Mouse (Mus musculus): ENCODE data around the gene Dnajc5.
A peak's percentile ranks its signal among the peaks of the same experiment; 100 is the strongest.

Gene Dnajc5

DNA sequence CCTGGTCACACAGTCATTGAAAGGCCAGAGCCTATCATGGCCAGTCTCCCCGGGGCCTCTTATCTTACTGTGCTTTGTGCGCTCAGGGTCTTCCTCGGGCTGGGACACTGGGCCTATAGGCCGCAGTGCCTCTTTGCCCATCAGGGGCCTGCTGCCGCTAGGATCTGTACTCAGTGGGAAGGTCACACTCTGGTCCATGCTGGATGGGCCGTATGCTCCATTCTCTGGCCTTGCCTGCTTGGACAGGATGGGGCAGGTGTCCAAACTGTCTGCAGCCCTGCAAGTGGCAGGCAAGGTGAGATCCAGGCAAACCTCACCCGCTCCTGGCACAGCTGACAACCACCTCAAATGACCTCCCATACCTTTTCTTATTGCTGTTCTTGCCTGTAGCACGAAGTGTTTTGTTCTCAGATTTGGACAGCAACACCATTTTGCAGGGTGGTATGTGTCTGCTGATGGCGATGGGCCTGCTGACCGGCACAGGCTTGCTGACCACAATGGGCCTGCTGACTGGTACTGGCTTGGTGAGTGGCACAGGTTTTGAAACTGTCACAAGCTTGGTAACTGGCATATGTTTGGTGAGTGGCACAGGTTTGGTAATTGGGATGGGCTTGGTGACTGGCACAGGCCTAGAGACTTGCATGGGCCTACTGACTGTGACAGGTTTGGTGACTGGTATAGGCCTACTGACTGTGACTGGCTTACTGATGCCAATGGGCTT is 68.9 kb downstream of the Dnajc5 start:
- DNase-seq (ENCODE audit: low read depth, low spot score) = no peak

DNA sequence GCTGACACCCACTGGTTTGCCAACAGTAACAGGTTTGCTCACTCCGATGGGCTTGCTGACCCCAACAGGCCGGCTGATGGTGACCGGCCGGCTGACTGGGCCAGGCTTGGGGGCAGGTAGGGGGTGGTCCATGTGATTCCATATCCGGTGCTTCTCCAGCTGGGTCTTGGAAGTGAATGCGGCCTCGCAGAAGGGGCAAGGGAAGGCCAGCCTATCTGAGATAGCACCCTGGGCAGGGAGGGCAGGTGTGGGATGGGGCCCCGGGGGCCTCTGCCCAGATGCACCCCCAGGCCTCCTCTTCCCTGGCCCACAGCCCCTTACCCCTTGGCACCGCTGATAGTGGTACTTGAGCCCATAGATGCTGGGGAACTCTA is 69.4 kb downstream of the Dnajc5 start:
- DNase-seq (ENCODE audit: low read depth, low spot score) = no peak

DNA sequence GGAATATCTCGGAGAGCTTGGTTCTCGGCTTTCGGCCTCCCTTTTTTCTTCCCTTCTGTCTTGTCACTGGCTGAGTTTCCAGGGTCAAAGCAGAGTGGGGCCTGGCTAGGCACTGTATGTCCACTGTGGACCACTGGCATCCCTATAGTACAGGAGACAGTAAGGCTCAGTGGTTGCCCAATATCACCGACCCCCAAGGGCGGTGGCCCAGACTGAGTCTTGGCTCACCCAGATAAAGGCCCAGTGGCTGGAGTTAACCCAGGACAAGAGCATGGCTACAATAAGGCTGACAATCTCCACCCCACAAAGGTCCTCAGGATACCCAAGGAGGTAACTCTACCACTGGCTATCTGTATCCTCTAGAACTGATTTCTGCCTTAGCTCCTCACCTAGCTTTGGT is 70.2 kb downstream of the Dnajc5 start:
- DNase-seq (ENCODE audit: low read depth, low spot score) = no peak

DNA sequence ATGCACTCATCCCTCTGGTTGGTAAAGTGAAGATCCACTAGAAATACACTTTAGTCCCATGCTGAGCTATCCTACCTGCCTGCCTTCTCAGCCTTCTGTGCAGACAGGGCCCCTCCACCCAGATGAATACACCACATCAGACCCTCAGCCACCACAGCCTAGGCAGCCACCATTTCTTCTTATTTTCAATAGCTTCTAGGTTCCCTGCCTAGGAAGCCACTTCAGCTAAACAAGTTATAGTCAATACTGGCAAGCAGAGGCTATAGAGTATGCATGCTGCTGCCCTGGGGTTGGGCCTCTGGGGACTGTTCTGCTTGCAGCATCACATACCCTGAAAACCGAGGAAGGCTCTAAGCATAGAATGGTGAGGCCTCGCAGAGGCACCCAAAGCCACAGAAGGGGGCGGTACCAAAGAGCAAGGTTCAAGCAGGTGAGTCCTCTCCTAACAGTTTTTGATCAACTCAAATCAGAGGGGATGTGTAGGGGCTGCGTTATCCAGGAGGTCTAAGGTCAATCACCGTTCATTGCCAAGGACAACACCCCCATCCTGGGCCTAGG is 71.3 kb downstream of the Dnajc5 start, which contains the start of gene Prpf6:
TSS of gene Prpf6 (plus strand) at position 341 of the 558 bp plus-strand sequence.
- DNase-seq (ENCODE audit: low read depth, low spot score) = no peak

DNA sequence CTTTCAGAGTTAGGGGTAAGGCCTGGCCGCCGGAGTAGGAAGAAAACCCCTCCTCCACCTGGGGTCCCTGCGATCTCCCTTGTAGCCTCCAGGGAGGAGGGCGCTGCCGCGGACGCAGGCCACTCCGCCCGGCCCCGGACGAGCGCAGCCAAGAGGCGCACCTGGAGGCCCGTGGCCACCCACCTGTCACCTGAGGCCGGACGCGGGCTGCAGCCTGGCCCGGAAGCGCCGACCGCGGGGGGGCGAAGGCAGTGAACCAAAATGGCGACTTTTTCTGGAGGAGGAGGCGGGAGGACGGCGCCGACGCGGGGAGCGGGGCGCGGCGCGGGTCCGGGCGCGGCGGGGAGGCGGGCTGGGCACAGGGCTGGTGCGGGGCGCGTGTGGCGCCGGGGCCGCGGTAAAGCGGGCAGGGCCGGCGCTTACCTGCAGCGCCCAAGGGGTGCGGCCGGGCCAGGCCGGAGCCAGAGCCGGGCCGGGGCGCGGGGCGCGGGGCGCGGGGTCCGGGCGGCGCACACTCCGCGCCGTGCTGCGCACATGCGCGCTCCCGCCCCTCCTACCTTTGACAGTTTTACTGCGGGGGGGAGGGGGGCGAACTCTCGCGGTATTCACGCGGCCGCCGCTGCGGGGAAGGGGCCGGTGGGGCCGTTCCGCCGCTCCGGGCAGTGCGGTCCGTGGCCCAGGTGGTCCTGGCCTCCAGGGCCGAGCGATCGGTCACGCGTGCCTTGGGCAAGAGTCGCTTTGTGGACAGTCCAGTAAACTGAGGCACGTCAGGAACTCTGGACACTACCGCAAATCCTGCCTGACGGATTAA is 72.2 kb downstream of the Dnajc5 start, which contains the start of gene Zfp512b:
TSS of gene Zfp512b (minus strand) at position 573 of the 811 bp plus-strand sequence.
- DNase-seq (ENCODE audit: low read depth, low spot score) = peak; percentile 68

DNA sequence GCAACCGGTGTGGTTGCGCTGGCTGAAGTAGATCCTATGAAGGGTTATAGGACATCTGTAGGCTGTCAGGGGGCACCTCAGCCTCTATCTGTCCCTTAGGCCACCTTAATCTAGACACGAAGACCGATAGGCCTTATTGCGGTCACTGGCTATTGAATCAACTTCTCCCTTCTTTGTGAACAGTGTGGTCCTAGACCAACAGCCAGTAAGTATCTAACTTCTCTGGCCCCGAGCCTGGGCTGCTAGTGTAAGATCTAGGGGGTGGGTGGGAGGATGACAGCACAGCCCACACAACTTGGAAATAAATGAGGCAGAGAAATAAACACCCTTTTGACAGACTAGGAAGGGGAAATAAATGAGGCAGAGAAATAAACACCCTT is 72.7 kb downstream of the Dnajc5 start:
- no peak for DNase-seq (ENCODE audit: low read depth, low spot score)

DNA sequence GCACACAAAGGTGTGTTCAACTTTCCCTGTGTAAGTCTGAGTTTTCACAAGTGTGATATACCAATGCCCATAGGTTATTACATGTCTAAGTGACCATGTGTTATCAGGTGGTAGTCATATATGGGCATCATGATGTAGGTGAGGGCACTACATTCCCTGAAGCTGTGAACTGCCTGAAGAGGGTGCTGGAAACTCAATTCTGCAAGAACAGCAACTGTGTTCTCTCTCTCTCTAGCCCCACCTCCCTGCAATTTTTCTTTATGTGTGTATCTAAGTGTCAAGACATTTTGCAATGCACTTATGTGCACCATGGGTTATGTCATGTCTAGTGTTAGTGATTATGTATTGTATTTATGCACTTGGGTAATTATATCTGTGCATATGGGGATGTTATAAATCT is 73.7 kb downstream of the Dnajc5 start:
- DNase-seq (ENCODE audit: low read depth, low spot score) = no peak

DNA sequence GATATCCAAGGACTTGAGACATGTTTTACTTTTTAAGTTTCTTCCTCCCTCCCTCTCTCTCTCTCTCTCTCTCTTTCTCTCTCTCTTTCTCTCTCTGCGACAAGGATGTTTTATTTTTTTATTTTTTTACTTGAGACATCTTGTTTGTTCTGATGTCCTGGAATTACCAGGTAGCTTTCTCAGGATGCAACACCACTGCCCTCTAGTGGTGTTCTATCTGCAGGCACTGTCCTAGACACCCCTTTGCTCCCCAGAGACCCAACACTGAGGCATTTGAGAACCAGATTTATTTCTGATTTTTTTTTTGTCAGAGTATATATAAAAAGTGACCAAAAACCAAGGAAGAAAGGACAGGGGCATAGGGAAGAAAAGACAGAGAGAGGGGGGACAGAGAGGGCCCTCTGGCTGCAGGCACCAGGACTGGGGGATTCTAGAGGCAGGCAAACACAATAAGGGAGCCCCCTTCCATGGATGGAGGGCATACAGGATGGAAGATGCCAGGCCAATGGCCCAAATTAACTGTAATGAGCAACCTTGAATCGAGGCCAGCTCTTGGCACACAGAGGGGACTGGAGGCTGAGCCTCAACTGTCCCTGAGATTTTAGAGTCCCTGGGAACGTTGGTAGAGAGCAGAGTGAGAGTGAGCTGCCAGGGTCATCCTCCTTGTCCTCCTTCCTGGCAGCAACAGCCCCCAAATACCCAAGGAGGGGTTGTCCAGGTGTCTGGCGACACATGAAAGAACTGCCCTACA is 74.8 kb downstream of the Dnajc5 start:
- no peak for DNase-seq (ENCODE audit: low read depth, low spot score)

DNA sequence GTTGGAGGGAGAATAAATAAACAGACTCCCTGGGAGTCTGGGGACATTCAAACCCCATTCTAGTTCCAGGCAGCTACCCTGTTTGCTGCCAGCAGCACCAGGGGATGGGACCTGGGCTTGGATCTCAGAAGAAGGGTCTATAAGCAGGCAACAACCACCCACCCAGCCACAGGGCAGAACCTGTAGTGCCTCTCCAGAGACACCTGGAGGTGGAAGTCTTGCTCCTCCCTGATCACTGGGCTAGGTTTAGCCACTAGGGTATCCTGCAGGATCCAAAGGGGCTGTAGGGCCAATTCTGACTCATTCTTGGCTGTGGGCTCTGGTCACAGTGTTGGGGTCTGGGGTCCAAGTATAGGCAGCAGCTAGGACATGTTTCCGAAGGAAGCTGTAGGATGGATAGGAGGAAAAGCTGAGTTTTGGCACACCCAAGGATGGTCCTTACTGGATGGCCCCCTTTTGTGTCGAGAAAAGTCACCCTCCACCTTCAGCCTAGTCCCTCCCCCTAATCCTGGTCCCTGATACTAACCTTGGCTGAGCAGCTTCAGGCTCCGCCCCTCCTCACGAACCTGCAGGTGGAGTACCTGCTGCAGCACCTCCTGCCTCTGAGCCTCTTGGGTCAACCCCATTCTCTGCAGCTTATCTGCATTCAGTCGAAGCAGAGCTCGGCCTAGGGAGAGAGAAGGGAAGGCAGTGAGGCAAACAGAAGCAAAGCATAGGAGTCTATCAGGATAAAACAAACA is 76.1 kb downstream of the Dnajc5 start:
- no peak for DNase-seq (ENCODE audit: low read depth, low spot score)

DNA sequence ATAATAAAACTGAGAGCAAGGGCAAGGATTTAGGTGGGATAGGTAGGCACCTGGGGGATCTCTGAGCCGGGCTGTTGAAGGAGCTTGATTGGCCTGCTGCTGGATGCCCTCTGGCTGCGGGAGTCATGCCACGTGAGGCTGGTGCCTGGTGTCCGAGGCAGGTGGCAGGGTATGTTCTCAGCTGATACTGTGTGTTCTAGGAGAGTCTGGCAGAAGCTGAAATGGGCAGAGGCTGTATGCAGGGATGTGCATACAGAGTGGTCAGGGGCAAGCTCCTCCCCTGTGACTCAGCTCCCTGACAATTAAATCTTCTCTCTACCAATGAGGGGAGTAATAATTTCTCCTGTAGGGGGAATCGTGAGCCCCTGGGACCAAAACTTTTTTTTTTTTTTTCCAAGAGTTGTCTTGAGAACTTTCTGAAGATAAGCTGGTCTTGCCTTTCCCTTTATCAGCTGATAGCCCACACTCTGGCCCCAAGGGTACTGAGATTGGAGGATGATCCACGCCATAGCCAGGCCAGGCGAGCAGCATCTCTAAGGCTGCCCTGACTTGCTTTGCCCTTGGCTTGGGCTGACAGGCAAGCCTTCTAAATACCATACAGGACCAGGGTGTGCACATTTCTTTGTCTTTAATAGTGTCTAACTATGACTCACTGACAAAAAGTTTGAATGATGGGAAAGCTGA is 77.2 kb downstream of the Dnajc5 start:
- DNase-seq (ENCODE audit: low read depth, low spot score) = no peak

DNA sequence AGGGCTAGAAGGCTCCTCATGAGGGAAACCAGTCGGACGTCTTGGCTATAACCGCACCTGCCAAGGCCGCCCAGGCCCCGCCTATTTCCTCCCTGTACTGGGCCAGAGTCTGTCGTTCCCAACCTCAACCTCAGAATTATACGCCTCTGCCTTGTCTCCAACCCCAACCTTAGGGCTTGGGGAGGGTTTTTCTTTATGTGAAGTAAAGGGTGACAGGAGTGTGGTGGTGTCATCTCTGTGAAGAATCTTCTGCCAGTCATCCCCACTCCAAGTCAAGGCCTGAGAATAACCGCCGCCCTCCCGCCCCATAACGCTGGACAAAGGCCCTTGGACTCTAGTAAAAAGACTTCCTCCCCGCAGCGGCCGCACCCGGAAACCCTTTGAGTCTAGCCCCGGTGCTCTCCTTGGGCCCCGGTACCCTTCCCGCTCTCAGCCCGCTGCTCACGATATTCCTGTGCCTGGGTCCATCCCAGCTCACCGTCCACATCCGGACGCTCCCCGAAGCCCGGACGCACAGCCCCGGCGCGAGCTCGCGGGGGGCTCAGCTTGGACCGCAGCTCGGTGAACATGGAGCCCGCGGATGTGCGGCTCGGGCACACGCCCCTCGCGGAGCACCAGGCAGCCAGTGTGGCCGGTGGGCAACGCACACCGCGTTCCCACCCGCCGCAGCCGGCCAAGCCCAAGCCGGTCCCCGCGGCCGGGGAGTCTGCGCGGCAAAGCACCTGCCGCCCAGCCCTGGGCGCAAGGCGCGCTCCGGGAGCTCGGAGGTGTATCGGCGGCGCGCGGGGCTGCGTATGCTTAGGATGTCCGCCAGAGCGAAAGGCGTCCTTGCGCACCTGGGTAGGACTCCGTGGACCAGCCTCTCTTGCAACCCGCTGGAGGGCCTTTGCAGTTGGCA is 78.4 kb downstream of the Dnajc5 start, which contains the start of gene Samd10:
TSS of gene Samd10 (minus strand) at position 759 of the 898 bp plus-strand sequence.
- no peak for DNase-seq (ENCODE audit: low read depth, low spot score)

DNA sequence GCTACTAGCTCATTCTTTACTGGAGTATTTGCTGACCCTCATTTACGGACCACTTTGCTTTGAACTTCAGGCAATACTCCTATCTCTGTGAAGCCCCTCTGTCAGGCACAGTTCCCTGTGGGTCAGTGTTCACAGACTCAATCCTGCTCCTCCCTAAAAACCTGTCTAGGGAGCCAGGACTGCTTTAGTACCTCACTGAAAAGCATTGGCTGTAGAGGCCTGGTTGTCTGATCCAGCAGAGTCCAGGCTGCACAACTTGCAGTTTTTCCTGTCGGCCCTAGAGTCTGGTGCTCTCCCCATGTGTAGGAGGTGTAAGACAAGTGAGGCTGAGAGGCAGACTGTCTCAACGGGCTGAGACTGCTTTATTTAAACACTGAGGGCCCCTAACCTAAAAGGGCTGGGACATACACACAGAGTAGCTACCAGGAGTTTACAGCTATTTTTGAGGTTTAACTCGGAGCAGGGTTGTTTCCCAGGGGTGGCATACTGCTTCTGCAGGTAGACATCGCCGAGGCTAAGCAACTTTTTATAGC is 80.0 kb downstream of the Dnajc5 start:
- DNase-seq (ENCODE audit: low read depth, low spot score) = no peak

DNA sequence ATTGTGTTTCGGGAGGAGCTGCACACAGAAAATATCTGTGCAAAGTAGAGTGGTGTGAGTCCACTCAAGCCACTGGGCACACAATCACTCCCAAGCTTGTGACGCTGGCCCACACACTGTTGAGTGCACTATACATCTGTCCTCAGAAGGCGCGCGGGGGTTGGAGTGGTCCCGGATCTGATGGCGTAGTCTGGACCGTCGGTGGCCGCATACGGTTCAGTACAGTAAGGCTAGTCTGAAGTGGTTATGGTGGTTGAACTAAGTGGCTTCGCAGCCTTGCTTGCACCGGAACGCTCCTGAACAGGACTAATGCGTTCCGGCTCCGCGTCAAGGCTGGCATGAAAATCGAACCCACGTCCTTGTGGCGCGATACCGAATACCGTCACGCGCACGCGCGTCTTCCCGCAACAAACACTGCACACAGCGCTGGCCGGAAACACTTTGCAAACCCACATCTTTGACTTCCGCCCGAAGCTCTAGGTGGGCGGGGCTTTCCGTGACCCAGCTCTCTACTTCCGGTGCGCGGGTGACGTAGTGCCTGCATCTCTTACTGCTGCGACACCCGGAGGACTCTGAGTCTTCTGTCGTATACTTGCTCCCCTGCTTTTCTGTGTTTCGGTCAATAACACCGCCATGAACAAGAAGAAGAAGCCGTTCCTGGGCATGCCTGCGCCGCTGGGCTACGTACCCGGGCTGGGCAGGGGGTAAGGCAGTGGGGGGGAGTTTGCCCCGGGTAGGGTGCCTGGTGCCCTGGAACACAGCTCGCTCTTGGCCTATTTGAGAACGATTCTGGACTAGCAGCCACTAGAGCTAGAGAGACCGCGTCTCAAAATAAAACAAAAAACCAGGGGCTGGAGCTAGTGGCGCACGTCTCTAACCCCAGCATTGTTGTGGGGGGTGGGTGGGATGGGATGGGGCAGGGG is 80.8 kb downstream of the Dnajc5 start:
- DNase-seq (ENCODE audit: low read depth, low spot score) = peak; percentile 97

DNA sequence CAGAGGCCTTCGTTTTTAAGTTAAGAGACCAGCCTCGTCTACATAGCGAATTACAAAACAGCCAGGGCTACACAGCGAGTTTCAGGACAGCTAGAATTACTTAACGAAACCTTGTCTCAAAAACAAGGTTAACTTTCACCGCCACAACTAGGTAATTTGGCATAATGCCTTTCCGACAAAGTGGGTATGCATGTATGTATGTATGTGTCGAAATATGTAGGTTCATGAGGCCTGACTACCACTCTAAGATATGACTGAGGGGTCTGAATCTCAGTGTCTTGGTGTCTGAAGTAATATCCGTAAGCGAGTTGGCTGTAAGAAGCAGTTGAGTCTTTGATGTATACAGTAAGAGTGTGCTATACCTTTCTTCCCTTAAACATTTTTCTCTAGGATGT is 81.5 kb downstream of the Dnajc5 start:
- DNase-seq (ENCODE audit: low read depth, low spot score) = no peak

DNA sequence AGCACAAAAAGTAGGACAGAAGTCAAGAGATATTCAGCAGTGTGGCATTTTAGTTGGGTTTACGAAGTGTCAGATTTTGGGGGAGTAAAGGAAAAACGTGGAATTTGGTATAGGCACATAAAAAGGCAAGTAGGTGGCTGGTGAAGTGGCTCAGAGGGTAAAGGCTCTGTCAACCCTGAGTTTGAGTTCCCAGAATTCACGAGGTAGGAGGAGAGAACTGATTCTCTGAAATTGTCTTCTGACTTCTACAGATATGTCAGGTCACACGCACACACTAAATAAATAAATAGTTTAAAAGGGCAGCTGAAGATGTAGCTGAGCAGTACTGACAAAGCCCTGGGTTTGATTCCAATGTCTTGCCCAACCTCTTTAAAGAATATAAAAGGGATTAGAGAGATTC is 82.1 kb downstream of the Dnajc5 start:
- no peak for DNase-seq (ENCODE audit: low read depth, low spot score)
